Mouse (Mus musculus): ENCODE results near the gene Itga5. TPM values are rescaled to one million over a fixed set of nuclear protein-coding genes. Genes with fewer than 3 reads are reported as not detected.

The Itga5 gene
- total RNA-seq, 2 experiments from 2014 or later = 22.5 to 25.7 TPM

DNA sequence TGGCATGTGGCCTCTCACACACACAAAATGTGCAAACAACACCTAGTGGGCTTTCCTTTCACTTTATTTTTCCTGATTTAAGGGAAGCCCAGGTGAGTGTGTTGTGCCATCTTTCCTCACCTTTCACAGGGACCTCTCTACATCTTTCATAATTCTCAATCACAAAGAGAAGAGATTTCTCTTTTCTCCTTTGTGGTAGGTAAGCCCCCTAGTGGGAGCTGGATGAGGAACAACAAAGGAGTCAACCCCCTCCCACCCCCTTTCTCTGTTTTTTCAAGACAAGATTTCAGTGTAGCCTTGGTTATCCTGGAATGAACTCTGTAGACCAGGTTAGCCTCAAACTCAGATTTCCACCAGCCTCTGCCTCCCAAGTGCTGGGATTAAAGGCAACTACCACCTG lies 23.0 kb downstream of the Itga5 start:
- no peak for DNase-seq
- intact Hi-C loops (cut with DNase I; ENCODE audit: low total_unique reads) = no loop called here

DNA sequence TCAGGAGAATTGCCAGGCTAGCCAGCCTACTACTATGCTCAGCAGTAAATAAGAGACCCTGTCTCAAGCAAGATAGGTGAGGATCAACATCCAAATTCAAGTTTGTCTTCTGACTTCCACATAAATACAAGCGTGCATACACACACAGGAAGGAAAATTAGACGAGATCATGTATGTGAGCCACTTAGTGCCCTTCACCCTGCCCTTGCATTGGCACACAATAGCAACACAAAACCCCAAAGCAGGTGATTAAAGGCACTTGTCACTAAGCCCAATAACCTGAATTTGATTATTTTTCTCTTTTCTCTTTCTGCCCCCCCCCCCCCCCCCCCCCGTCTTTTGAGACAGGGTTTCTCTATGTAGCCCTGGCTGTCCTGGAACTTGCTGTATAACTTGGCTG lies 23.6 kb downstream of the Itga5 start:
- intact Hi-C loops (cut with DNase I; ENCODE audit: low total_unique reads) = no loop called here
- DNase-seq = no peak

DNA sequence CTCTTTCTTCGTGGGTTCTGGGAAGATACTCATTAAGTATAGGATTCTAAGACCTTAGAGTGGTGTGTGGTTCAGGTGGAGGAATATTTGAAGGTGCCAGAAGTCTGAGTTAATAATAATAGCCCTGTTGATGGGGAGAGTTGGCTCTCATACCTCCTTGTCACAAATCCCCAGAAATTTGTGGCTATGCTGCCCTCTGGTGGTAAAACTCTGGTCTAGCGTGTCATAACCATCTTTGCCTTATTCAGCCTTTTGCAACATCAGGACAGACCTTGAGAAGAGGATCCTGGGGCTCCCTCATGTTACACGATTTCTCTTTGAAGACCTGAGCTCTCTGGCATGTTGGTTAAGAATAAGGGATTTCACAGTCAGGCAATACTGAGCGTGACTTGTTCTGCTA lies 24.1 kb downstream of the Itga5 start:
- intact Hi-C loops (cut with DNase I; ENCODE audit: low total_unique reads) = no loop called here
- peak; percentile 71 for DNase-seq

DNA sequence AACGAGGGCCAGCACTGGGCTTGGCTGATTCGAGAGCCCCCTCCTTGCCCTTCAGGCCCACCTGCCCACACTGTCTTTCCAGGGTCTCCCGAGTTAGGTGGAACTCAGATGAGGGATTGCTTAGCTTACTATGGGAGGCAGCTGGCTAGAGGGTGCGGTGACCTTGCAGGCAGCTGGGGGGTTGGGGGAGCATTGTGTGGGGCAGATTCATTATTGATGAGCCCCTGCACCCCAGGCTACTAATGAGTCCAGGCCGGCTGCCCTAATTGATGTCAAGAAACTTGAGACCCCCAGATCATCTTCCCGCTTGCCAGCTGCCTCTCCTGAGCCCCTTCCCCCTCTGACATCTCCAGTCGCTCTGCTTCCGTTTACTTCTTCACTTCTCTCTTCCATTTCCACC lies 25.0 kb downstream of the Itga5 start:
- intact Hi-C loops (cut with DNase I; ENCODE audit: low total_unique reads) = no loop called here
- no peak for DNase-seq

DNA sequence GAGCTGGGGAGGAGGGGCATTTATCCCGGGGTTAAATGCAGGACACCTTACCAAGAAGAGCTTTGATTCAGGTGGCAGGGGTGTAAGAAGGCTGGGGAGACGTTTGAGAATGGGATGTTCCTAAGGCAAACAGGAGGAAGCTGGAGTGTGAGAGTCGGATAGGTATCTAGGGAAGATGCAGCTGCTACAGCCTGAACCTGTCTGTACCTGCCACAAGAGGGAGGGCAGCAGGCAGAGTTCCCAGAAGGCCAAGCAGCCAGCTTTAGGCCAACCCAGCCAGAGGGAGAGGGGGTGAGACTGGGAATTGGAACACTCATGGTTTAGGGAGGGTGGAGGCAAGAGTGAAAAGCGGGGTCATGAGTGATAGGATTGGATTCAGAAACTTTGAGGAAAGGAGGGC lies 25.8 kb downstream of the Itga5 start:
- intact Hi-C loops (cut with DNase I; ENCODE audit: low total_unique reads) = no loop called here
- no peak for DNase-seq

DNA sequence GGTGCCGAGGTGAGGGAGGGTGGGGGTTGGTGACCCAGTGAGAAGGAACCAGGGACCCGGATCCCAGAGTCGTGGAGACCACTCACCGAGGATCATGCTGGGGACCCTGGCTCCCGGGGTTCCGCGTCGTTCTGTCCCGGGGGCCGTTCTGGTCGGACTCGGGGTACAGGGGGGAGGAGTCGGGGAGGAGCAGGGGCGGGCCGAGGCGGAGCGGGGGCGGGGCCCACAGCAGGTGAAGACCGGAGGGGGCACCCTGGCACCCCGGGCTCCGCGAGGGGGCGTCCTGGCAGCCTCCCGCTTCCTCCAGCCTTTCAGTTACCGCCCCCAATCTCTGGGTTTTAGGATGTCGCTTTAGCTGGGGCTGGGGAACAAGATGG lies 26.6 kb downstream of the Itga5 start, which contains the start of gene Zfp385a:
Gene Zfp385a, minus strand, starts transcription at position 133 of the 377 bp plus-strand sequence.
- no peak for DNase-seq
- intact Hi-C loops (cut with DNase I; ENCODE audit: low total_unique reads) = no loop called here

DNA sequence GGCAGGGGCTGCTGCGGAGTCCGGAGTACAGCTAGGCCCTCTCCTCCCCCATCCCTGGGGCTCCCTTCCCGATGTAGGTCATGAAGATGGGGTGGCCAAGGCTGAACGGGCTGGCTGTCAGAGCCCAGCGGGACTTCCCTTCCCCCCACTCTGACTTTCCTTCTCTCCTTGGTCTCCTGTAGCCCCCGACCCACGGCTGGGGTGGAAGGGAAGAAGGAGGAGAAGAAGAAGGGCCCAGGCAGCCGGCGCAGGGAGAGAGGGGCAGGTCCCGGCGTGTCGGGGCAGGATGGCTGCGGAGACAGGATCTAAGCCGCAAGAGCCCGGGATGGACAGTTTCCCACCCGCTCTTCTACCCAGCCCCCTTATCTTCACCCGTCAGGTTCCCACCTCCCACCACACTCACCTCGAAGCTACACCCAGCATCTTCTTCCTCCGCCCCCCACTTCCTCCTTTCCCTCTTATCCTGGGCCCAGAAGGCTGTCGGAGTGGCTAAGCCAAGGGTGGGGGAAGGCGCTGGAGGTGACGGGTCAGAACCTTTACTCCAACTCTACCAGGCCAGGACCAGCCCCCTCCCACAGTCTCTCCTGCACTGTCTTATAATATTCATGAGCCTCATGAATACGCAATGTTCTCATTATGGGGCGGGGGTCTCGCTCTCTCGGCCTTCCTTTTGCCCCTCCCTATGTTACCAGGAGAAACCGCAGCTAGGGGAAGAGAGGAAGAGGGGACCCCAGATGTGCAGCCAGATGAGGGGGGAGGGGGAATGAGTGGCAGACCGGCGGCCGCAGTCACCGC lies 27.2 kb downstream of the Itga5 start:
- no peak for DNase-seq
- intact Hi-C loops (cut with DNase I; ENCODE audit: low total_unique reads) = no loop called here

DNA sequence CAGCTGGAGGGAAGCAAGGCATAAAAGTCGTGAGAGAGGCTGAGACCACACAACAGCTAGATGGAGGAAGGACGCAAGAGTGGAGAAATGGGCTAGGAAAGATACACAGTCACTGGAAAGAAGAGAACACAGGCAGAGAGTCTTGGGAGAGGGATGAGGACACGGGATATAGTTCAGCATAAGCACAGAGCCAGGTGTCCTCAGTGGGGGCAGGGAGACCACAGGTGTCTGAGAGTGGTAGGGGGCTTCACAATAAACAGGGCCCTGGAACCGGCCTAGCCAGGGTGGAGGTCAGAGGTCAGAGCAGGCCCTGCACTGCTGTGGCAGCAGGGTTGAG lies 27.8 kb downstream of the Itga5 start:
- intact Hi-C loops (cut with DNase I; ENCODE audit: low total_unique reads) = no loop called here
- DNase-seq = no peak

DNA sequence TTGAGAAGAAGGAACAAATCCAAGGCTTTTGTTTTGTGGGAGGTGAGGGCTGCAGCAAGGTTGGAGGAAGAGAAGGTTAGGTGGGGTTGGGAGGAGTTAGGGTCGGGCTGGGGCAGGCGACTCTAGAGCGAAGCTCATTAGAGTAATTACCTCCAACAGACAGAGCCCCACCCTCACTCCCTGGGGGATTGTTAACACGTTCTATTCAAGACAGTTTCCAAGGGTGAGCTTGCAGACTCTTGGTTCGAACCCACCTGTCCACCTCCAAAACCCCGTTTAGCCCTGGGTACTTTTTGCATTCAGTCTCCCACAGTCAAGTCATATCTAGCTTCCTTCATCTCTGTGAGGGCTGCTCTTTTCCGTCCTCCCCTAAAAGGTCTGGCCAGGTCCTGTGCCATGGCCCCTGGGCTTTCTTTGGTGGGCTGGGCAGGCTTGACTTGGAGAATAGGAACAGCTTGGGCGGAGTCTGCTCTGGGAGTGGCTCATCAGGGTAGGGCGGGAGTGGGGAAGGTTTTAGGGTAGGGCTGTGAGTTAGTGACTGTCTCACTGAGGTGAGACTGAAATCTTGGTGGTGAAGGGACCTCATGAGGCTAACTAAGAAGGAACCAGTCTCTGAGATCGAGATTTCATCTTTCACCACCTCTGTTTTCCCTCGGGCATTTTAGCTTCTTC lies 29.4 kb downstream of the Itga5 start:
- intact Hi-C loops (cut with DNase I; ENCODE audit: low total_unique reads) = no loop called here
- no peak for DNase-seq

DNA sequence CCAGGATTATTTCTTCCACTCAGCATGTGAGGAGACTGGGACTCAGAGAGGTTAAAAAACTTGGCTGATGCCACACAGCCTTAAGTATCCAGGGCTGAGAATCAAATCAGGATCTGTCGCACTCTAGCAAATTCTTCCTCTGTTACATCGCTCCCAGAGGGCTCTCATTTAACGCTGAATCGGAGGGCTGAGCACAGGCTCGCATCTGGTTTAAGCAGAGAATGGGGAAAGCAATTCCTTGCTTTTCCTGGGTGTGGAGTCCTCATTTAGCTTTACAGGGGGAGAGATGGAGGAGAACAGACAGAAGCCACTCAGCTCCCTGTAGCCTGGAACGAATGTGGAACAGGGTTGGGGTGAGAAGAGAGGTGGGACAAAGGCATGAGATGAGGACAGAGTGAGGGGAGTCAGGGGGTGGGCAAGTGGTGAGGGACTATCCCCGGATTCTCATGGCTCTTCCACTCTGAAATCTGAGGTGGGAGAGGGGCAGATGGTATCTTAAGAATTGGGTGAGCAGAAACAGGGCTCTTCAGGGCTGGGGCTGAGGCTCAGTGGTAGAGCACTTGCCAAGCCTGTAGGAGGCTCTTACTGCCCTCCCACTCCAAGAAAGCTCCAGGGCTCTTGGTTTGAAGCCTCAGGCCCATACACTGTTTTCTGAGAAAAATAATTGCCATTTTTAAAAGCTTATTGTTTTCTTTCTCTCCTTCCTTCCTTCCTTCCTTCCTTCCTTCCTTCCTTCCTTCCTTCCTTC lies 30.9 kb downstream of the Itga5 start:
- intact Hi-C loops (cut with DNase I; ENCODE audit: low total_unique reads) = no loop called here
- DNase-seq = no peak

DNA sequence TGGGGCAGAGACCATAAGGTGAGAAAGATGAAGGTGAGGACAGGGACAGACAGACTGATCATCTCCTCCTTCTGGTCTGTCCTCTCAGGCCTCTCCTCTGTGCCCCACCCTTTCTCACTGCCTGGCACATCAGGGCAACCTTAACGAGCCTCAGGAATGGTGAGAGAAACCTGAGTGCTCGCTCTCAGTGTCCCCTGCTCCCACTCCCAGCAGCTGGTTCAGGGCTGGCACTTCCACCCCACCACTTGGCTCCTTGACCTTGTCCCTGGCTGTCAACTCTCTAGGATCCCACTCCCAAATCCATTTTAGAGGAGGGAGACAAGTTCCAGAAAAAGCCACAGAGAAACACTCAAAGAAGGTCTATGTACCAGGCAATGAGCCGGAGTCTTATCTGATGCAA lies 31.5 kb downstream of the Itga5 start:
- DNase-seq = no peak

DNA sequence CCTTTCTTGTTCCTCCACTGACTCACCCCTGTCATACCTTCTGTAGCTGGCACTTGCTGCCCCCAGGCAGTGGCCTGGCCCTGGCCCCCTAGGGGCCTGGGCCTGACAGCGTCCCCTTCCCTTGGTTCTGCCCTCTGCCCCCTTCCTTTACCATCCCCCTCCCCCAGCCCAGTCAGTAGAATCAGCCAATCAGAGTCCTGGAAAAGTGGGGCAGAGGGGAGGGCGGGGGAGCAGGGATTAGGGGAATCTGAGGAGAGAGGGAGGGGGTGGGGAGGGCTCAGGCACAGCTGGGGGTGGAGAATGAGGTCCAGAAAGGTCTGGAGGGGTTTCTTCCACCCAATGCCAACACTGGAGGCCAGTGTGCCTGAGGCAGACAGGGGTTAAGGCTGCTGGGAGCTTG lies 32.4 kb downstream of the Itga5 start:
- intact Hi-C loops (cut with DNase I; ENCODE audit: low total_unique reads) = no loop called here
- no peak for DNase-seq

More for the DNA sequence above, 31.5 kb downstream of the Itga5 start:
- intact Hi-C loops (cut with DNase I; ENCODE audit: low total_unique reads) = no loop called here

DNA sequence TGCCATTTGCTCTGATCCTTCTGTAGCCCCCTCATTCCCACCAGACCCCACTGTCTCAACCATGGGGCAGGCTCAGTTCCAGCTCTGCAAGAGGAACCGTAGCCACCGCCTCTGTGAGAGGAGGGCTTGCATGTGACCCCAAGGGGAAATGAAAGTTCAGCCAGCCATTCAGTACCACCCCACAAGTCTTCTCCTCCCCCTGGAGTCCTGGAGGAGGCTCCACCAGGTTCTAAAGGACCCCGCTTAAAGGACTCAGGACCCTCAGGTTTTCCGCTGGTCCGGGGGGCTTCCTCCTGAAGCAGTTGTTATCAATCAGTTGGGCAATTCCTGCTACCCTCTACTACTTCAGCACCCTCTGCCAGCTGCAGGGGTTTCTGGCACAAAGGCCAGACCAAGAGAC lies 32.8 kb downstream of the Itga5 start:
- no peak for DNase-seq
- intact Hi-C loops (cut with DNase I; ENCODE audit: low total_unique reads) = no loop called here

DNA sequence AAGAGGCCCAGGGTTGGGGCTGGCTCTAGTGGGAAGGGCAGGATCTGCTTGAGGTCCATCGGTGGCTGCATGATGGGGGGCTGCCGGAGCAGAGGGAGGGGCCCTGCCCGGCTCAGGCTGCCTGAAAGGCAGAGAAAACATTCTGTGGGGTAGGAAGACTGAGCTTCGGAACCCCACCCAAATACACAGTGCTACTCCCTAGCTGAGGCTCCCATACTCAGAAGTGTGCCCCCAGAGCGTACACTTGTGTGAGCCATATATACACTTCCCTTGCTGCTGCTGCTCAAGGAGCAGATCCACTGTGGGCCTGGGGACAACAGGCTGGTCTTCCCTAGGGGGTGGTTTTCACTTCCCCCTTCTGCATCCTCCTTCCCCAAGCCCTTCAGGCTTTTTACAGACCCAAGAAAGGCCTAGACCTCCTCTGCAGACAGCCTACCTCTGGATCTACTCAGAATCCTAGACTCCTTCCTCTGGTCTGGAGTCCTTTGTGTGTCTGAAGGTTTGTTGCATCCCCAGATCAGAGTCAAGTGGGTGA lies 33.4 kb downstream of the Itga5 start:
- intact Hi-C loops (cut with DNase I; ENCODE audit: low total_unique reads) = no loop called here

DNA sequence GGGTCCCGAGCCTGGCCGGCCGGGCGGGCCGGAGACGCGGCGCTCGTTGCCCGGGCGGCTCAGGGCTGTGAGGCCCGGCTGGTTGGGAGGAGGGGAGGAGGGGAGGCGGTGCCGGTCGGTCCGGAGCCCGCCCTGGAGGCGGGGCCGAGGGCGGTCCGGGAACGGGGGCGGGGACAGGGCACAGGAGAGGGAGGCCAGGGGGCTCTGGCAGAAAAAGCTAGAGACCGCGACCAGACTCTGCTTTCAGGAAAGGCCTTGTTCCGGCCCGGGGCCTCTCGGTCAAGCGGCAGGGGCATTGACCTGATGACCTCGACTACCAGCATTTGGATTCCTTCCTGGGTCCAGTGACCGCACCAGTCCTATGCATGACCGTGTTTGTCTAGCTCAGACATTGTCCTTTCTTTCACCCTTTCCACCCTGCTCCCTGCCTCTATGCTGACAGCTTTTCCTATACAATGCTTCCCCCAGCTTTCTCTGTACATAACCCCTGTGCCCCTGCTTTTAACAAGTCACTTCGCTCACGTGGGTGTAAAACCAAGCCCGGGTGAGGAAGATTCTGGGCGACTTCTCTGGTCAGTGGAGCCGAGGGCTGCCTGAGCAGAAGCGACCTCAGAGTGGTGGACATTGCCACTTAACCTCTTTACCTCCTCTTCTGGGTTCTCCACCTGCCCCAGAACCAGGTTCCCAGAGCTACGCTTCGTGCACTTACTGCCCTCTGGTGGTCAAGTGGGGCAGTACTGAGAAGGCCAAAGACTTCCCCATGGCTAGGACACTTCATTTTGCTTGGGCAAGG lies 42.9 kb downstream of the Itga5 start:
- DNase-seq = peak; percentile 92
- intact Hi-C loops (cut with DNase I; ENCODE audit: low total_unique reads) = no loop called here

More for the DNA sequence above, 33.4 kb downstream of the Itga5 start:
- DNase-seq = no peak

DNA sequence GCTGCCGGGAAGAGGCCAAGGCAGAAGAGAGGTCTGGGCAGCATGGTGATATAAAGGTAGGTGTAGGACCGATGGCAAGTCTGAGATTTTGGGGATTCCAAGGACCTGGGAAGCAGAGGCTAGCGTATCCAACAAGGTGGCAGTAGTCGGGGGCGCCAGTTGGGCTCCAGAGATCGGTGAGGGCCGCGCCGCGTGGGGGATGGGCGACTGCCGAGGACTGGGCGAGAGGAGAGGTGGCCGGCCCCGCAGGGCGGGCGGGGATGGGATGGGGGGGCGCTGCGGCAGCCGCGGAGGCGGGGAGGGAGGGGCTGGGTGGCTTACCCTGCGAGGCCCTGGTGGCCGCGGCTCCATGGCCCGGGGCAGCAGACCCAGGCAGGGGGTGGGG lies 43.5 kb downstream of the Itga5 start:
- peak; percentile 72 for DNase-seq
- intact Hi-C loops (cut with DNase I; ENCODE audit: low total_unique reads) = no loop called here

DNA sequence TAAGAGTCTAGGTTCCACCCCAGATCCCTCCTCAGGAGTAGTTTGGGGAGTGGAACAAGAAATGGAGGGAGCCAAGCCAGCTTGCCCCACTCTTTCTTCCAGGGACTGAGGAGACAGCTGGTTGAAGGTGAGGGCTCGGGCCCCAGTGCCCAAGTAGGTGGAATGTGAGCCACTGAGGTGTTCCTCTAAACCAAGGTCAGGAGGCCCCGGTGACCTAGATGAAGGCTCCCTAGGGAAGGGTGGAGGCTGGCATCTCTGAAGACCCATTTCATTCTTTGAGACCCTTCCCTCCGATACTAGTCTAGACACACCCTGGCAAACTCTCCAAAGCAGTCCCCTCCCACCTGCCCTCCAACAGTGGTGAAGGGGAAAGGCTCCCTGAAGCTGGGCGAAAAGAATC lies 44.2 kb downstream of the Itga5 start:
- DNase-seq = no peak
- intact Hi-C loops (cut with DNase I; ENCODE audit: low total_unique reads) = no loop called here

DNA sequence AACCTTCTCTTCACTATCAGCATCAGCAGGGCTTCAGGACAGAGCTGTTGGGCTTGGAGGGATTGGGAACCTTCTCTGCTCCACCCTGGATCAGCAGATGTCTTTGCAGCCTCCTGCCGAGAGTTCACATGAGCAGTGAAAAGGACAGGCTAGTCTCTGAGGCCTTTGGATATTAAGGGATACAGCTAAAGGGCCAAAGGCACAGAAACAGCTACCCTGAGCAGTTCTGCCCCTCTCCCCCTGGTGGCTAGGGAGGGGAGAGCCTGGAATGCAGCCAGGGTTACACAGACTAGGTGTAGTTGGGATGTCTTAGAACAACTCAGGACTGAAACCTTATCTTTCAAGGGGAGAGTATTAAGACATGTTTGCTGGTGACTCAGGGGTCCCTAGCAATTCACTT lies 45.5 kb downstream of the Itga5 start:
- DNase-seq = peak; percentile 63

DNA sequence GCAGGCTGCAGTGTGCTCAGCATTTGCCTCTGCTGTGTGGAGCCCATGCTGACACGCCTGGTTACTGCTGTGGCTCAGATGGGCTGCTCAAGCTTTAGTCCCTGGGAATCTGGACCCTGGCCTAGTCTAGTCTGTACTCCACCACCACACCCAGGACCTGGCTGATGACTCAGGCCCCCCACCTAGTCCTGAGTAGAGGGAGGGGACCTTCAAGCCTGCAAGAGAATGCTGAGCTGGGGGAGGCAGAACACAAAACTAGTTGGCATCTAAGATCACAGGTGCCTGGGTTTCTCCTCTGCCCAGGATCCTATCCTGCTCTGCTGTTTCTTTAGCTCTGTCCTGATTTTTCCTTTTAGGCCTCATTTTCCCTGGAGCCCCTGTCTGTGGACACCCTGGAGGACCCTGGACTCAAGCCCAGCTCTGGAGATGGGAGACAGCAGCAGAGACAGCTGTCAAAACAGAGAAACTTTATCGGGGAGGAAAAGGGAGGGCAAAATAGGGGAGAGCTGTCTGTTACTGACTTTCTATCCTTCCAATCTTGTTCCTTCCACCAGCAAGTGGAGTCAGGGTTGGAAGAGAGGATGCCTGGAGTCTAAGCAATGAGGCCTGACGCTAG lies 48.3 kb downstream of the Itga5 start:
- peak; percentile 48 for DNase-seq
- intact Hi-C loops (cut with DNase I; ENCODE audit: low total_unique reads) = loop anchor here (5.0 kb wide), 1 partner anchor 36 kb away; no protein-coding TSS in a partner anchor

More for the DNA sequence above, 45.5 kb downstream of the Itga5 start:
- intact Hi-C loops (cut with DNase I; ENCODE audit: low total_unique reads) = no loop called here
